Mouse (Mus musculus): ENCODE data around the gene Rccd1.

- no peak for TF ChIP-seq CTCF (conservative IDR thresholded peaks at IDR 0.05; ENCODE audit: low read length)
- TF ChIP-seq NANOG (IDR thresholded peaks at IDR 0.05; ENCODE audit: borderline replicate concordance, low read length): no peak
- TF ChIP-seq POU5F1 (IDR thresholded peaks at IDR 0.05; ENCODE audit: borderline replicate concordance, low read length): no peak
These were observed 27.8 kb downstream of the Rccd1 start for GRCm38 (mm10) chr7:80296462-80296861.

All from E14TG2a.4 (cell line).